Mouse (Mus musculus): ENCODE data around the gene Tmem18.
A peak's percentile ranks its signal among the peaks of the same experiment; 100 is the strongest.

Tmem18 gene

DNA sequence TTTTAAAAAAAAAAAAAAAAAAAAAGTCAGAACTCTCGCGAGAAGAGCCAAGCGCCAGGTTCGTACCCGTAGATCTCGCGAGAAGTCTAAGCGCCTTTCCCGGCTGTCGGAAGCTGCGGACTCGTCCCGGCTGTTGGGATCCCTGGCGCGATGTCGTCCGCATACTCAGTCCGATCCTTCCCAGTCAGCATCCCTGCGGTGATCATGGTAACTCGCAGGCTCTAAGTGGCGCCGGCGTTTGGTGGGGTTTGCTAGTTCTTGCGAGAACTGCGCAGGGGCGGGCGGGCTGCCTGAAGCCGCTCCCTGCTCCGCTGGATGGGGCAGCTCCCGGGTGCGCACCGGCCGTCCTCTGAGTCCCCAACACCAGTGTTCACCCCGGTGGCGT is at the start of gene Tmem18:
TSS of gene Tmem18 (plus strand) at position 71 of the 385 bp plus-strand sequence.
- DNase-seq: peak; percentile 85

GRCm38 (mm10) chr12:30557349-30557748 is 26.9 kb upstream of the Tmem18 start:
- no peak for DNase-seq

- DNase-seq: no peak
Measured at GRCm38 (mm10) chr12:30561411-30561810, 22.8 kb upstream of the Tmem18 start.

GRCm38 (mm10) chr12:30572075-30572474 is 12.2 kb upstream of the Tmem18 start:
- DNase-seq: no peak

DNA sequence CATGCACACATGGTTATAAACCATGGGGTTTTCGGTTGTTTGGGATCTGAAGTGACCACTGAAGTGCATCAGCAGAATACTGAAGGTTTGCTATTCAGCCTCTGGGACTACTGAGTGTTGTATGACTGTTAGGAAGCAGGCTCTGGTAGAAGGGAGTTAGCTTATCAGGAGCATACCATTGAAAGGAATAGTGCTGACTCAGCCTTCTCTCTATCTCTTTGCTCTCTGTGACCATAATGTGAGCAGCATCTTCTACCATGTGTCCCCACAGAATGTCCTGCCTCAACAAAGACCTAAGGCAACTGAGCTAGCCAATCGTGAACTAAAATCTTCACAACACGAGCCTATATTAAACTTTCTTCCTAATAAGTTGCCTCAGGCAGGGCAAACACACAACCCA is 8.3 kb upstream of the Tmem18 start:
- no peak for DNase-seq

DNA sequence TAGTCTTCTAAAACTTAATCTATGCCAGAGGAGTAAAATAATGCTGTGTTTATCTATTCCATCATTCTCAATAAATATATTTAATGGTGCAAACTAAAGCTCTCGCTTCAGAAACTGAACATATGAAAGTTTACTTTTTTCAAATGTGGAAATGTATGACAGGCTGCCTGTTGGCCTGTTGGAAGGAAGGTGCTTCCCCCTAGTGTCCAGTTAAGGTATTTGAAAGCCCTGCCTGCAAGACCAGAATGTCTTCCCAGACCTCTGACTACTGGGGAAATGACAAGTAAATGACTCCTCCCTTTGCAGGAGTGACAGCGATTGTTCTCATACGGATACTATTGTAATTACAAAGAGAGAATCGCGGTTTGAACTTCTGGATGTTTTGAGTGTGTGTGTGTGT is 6.2 kb upstream of the Tmem18 start:
- DNase-seq: peak; percentile 72

DNA sequence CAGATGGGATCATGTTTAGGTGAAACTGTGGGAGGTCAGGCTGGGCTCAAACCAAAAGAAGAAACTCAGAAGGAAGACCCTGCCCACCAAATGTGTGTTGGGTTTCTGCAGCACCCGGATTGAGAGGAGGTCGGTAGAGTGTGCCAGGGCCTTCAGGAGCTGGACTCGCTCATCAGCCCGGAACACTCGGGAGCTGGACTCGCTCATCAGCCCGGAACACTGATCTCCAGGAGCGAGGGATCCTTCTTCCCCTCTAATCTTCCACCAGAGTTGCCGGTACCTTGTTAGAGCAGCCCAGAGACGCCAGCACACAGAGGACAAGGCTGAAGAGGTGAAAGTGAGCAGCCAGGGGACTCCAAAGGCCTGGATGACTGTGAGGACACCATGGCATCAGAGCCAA is 2.9 kb upstream of the Tmem18 start:
- no peak for DNase-seq

- DNase-seq: no peak
Measured at GRCm38 (mm10) chr12:30583586-30584355, 455 bp upstream of the Tmem18 start.

DNA sequence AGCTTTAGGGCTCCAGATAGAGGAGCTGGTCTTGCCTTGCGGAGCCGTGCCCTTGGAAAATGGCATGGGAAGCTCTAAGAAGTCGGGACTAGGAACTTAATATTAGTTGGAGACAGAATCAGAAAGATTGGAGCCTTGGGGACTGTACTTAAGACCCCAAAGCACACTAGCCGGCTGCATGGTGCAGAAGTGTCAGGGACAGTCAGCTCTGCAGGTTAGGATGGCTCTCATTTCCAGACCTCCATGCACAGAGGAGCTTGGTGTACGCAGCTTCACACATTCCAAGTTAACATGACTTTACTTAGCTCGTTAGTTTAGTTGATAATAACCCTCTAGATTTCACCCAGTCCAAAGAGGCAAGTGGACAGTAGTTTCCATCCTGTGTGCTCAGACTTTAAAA is 637 bp downstream of the Tmem18 start:
- no peak for DNase-seq

DNA sequence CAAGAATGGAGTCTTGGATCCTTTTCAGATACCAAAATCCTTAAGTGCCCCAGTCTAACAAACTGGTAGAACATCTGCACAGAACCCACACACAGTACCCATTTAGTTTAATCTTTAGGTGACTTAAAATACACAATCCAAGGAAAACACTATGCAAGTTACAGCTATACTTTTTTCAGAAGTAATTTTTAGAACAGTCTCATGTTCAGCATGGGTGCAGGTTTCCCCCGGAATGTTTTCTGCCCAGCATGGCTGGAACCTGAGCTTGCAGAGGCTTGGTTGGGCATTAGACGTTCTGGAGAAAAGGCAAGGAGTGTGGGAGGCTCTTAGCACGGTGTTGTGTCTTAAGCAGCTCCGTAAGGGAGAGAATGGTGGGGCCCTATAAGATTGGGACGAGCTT is 7.6 kb downstream of the Tmem18 start:
- DNase-seq: no peak

DNA sequence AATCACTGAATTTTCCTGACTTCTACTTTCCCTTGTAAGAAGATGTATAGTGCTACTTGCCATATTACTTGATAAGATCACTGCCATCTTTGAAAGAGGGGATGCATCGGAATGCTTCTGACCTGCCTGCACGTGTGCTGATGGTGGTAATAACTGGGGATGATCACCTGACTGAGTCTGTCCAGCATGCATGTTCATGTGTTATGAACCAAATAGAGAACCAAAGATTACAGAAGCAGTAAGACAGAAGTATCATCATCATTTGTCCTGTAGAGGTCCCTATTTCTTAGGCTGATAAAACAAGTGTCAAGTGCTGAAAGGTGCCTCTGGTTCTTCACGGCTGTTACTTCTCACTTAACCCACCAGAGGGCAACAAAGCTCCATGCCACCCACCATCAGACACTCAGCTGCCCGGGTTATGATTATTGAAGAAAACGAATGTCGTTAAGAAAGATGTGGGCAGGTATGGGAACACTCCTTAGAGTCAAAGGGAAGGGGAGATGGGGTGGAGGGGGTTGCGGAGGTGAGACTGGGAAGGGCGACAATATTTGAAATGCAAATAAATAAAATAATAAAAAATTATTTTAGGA is 12.7 kb downstream of the Tmem18 start:
- peak; percentile 70 for DNase-seq

DNA sequence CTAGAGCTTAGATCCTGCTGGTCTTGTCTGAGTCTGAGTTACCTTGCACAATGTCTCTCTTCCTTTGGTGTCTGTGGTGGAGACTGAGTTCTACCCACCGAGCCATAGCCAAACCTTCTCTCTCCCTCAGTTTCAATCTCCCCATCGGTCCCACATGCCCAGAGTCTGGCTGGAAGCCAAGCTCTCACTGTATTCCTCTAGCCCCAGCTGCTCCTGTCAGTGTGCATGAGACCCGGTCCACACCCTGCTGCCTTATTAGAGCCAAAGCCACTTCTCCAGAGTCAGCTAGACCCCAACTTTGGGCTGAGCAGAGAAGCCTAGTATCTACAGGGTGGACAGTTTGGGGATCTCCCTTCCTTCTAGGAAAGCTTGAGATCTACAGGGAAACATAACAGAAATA is 14.7 kb downstream of the Tmem18 start:
- DNase-seq: no peak

- DNase-seq: no peak
Measured at GRCm38 (mm10) chr12:30599474-30599873, 15.2 kb downstream of the Tmem18 start.

GRCm38 (mm10) chr12:30599997-30600396 is 15.8 kb downstream of the Tmem18 start:
- no peak for DNase-seq

- no peak for DNase-seq
Measured at GRCm38 (mm10) chr12:30604012-30604411, 19.8 kb downstream of the Tmem18 start.

DNA sequence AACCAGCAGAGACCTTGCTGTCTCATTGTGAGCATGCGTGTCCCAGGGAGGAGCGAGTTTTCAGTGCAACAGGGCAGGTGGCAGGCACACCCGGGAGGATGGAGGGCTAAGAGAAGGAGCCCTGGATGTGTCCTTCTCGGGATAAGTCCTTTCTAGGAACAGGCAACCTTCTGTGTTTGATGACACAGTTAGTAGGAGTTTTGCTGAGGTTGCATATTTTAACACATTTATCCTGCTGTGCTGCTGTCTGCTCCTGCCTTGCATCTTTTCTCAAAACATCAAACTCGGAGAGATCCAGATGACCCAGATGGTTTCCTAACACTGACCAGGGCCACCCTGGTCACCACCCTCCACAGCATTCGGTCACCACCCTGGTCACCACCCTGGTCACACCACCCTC is 20.6 kb downstream of the Tmem18 start:
- no peak for DNase-seq

GRCm38 (mm10) chr12:30605941-30606340 is 21.7 kb downstream of the Tmem18 start:
- no peak for DNase-seq

GRCm38 (mm10) chr12:30606743-30607142 is 22.5 kb downstream of the Tmem18 start:
- DNase-seq: no peak

DNA sequence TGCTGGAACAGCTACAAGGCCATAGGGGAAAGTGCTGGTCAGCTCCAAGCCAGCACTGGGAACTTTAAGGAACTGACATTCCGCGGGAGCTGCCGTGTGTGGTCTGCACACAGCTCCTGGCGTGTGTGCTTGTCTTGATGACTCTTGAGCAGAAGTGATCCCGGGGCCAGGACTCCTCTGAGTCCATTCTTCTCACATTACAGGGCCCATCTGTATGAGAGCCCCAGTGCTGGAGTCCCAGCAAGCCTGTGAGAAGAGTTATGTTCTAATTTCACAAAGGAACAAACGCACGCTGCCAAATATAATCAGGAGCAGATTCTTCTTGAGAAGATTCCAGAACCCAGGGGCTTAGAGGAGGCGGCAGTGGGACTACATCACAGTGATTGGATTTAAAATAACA is 34.2 kb downstream of the Tmem18 start:
- DNase-seq: no peak

- DNase-seq: no peak
Measured at GRCm38 (mm10) chr12:30628466-30628865, 44.2 kb downstream of the Tmem18 start.

GRCm38 (mm10) chr12:30634534-30634933 is 50.3 kb downstream of the Tmem18 start:
- no peak for DNase-seq
